Mouse (Mus musculus): ENCODE results near the gene Dstyk.

GRCm38 (mm10) chr1:132464651-132465050, 47.3 kb downstream of the Dstyk start:
- TF ChIP-seq POLR2A (IDR thresholded peaks at IDR 0.05; ENCODE audit: low read depth, low read length) (no peak), CTCF (IDR thresholded peaks at IDR 0.05; ENCODE audit: extremely low read depth, insufficient read length, insufficient replicate concordance, low read depth, low read length) (no peak)

Measured in small intestine, adult 2 months (tissue).